Mouse (Mus musculus): ENCODE measurements around the gene Pgpep1l.

Pgpep1l gene

DNA sequence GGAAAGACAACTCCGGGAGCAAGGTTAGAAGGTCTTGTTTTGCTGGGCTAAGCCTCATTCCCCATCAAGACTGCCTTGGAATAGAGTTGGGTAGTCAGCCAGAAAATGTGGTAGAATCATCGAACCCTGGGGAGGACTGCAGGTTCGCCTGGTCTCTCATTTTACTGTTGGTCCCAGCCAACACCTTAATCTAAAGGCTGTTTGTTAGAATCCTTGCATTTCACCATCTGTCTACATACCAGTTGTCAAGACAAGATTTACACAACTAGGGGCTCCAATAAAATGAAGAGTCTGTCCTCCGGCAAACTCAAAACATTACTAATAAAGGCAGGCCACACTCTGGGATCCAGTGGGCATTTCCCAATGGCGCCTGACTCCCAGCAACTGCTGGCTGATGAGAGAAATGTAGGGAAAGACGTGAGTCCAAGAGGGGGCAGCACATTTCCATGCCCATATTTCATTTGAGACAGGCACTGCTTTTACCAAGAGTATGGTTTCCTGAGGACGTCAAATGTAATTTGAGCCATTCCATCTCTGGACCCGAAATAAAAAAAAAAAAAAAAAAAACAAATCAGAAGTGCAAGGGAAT is 1.3 kb downstream of the Pgpep1l start:
- no peak for DNase-seq (ENCODE audit: low read depth, low spot score)

DNA sequence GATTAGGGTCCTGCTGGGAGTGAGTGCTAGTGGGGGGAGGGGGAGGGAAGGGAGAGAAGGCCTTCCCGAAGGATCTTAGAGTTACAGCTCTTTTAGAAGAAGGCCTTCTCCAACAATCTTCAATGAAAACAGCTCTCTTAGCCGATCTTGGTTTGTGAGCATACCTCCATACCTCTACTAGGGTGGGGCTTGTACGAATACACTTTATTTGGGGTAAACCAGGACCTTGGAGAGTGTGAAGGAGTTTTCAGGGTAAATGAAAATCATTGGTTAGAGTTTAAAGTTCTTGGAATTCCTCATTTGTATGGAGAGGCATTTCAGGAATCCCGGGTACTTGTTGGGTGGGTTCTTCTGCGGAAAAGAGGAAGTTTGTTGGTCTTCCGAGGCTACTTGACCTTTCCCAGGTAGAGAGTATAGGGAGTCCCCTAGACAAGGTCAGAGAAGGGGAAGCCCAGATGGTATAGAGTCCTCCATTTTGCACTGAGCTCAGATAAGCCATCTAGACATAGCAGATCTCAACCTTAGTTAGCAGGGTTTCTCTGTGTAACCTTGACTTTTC is 4.4 kb downstream of the Pgpep1l start:
- DNase-seq (ENCODE audit: low read depth, low spot score), result no peak

DNA sequence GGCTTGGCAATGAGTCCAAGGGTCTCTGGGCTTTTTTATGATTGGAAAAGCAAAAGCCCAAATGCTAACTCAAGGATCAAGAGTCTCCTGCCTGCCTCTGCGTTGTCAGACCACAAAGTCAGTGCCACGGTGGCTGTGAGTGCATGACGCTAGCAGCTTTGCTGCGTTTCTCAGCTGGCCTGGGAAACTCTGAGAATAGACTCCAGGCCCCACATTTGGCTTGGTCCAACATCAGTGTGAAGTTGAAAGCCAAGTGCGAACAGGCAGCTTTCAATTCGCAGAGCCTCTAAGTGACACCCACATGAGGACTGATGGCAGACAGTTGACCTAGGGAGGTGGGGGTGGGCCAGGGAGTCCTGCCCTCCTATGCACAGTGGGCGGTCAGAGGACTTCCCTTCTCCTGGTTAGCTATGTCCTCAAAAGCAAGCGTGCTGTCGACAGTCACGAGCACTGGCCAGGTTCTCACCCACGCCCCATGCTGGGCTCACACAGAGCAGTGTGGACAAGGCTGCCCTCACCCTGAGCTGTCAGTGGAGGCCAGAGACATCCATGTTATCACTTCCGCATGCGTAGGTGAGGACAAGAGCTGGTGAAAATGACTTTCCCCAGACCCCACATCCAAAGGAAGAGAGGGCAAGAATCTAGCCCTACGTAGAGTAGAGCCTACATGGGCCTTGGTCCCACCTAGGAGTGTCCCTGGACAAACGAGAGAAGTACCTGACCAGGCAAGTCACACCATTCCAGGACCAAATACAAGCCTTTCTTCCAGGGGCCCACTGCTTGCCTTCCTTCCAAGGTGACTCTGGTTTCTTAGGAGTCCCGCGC is 5.5 kb downstream of the Pgpep1l start:
- DNase-seq (ENCODE audit: low read depth, low spot score), result no peak

DNA sequence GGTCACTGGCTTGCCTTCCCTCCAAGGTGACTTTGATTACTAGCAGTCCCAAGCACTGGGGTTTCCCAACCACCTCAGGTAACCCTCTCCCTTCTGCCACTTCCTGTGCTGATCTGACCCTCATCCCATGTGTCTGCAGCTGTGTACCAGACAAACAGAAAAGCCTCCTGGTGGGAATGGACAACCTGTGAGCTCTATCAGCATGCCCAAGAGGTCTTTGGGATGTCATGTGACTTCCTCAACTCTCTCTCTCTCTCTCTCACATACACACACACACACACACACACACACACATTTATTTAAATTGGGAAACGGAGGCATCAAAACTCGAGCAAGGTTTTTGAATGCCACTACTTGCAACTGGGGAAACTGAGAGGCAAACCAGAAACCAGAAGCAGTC is 6.3 kb downstream of the Pgpep1l start:
- DNase-seq (ENCODE audit: low read depth, low spot score), result no peak

DNA sequence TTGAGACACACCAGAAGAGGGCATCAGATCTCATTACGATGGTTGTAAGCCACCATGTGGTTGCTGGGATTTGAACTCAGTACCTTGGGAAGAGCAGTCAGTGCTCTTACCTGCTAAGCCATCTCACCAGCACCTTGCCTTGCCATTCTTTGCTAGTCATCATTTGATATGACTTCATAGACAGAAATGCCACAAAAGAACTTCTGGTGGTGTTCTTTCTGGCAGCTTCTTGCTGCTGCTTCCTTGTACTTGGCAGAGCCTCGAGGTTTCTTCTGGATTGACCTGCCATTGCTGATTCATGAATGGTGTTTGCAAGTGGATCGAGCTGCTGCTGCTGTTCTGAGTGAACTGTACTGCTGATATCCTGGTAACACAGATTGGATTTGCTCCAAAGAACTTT is 13.1 kb downstream of the Pgpep1l start:
- no peak for DNase-seq (ENCODE audit: low read depth, low spot score)

DNA sequence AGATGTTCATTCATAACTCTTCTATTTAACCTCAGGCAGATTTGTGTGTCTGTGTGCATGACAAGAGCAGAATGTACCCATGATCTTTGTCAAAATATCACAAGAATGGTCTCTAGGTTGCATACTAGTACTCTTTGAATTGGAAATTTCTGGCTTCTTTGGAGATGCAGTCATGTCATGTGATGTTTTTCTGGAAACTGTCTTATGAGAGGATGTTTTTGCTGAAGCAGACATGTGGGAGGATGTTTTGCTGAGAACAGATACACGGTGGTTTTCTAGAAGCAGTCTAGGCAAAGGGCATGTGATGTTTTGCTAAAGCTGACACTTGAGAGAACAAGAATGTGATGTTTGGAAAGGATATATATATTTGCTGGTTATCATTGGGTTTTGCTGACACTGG is 13.6 kb downstream of the Pgpep1l start:
- no peak for DNase-seq (ENCODE audit: low read depth, low spot score)

DNA sequence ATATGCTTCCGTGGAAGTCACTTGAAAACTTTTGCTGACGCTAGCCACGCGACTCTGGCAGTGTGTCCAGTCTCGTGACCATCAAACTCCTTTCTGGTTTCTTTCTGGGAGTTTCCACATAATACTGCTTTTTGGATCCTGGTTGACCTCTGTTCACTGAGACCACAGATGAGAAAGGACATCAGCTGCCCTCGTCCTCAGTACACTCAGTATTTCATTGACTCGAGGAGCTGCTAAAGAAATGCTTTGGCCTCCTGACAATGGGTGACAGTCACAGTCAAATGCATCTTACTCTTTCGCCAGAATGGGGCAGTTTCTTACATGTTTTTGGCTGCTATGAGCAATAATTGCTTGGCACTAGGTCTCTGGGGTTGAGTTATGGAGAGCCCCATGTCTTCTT is 17.8 kb downstream of the Pgpep1l start:
- DNase-seq (ENCODE audit: low read depth, low spot score), result no peak

DNA sequence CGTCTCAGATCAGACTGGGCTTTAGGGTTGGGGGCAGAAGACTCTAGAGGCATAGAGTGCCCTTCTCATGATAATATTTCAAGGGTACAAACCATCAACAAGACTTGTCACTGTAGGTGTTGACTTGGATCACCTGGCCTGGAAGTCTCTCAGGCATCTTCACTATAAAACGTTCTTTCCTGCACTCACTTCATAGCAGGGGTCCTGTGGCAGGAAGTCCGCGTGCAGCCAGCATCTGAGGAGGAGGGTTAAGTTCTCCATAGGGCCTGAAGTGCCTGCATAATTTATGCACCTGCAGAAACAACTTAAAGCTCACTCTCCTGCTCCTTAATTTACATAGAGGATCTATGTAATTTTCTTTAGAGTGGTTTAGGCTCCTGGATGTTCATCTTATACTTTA is 18.4 kb downstream of the Pgpep1l start:
- no peak for DNase-seq (ENCODE audit: low read depth, low spot score)

DNA sequence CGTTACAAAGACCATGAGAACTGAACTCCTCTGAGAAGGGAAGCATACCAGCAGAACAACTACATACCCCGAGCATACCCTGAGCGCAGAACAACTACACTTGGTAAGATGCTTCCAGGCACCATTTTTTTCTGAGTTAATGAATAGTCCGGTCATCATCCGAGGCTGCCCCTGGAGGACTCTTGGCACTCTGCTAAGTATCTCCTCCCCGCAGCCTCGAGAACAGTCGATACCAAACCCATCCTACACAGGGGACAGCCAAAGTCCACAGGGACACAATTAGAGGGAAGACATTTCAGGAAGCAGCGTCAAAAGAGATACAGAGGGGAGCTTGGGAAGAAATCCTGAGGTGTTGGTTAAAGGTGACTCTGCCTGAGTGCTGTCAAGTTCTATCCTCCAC is 22.8 kb downstream of the Pgpep1l start:
- no peak for DNase-seq (ENCODE audit: low read depth, low spot score)

DNA sequence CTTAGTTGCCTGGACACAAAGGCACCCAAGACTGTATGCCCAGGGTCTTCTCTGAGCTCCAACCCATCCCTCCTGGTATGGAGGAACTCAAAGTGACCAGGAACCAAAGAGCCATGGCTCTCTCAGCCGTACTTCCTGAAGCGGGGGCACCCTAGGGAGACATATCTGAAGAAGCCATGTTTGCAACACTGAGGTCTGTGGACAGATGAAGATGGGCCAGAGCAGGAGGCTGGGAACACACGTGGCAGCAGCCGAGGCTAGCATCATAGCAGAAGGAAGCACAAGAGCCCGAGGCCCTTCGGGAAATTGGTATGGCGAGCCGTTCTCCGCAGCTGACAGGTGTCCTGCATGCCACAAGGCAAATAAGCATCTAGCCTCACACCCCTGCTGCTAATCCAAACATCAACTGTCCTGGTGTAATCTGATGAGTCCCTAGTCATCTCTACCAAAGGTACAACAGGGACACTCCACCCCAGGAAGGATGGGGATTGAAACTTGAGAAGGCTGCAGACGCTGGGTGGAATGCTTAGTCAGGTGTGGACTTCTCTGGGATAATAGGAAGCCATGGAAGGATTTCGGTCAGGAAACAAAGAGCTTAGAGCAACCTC is 24.7 kb downstream of the Pgpep1l start:
- DNase-seq (ENCODE audit: low read depth, low spot score), result no peak

DNA sequence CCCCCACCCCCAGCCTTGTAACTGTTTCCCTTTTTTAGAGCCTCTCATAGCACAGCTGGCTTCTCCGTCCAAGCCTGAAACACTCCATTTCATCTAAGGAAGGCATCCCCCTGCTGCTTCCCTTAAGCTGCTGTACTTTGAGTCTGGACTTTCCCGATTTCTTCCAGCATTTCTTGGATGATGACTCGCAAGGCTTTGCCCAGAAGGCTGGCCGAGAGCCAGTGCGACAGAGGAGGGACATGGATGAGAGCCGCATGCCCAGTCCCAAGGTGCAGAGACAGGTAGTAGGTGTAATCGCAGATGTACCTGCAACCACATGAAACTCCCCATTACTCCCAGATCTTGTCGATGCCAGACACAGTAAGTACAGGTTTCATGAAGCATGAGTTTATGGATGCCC is 27.2 kb downstream of the Pgpep1l start:
- DNase-seq (ENCODE audit: low read depth, low spot score), result no peak

DNA sequence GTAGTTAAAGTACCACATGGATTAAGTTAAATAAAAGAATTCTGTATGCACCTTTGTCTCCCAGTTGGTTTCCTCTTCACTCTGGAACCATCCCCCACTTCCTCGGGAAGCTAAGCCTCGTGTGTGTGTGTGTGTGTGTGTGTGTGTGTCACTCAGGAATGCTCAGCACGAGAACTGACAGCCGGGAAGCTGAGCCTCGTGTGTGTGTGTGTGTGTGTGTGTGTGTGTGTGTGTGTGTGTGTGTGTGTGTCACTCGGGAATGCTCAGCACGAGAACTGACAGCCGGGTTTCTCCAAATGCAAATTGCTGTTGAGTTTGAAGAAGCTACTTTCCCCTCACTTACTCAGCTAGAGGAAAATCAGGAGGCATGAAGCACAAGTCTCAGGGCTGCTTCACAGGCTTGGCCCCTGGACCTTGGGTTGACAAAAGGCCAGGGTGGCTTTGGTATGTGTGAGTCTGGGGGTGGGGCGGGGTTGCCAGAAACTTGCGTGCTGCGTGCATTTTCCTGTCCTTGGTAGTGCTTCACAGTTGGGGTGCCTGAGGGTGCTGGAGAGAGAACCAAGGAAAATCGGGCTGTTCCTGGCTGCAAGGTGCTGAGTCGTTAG is 30.3 kb downstream of the Pgpep1l start:
- no peak for DNase-seq (ENCODE audit: low read depth, low spot score)

DNA sequence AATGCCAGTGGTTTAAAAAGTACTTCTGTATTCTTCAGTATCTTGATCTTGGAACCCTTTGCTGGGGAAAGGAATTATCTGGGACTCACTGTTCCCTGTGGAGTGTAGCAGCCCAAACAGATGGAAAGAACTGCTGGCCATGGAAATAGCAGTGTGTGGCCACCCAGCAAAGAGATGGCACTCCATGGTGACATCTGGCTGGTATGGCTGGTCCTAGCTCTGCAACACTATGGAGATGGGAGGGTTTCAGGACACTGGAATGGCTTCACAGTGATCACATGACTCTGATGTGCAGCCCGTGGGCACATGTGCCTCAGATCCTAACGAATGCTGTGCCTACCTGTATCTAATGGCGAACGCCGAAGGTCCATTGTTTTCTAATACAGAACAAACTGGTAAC is 31.5 kb downstream of the Pgpep1l start:
- DNase-seq (ENCODE audit: low read depth, low spot score), result no peak

DNA sequence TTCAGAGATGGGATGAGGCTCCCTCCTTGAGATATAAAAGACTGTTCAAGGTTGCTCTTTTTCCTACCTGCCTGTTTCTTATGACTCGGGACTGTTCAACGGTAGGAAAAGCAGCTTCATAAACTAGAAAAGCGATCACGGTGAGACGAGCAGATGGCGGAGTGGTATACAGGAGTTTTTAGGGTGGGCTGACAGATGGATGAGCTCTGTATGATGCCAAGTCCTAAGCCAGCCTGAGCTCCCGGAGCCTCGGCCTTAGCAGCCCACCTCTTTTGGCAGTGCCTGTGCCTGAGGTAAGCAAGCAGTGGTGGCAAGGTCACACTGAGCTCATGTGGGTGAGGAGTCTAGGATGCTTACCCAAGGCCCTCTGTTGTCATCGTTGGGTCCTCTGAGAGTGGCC is 33.2 kb downstream of the Pgpep1l start:
- no peak for DNase-seq (ENCODE audit: low read depth, low spot score)

DNA sequence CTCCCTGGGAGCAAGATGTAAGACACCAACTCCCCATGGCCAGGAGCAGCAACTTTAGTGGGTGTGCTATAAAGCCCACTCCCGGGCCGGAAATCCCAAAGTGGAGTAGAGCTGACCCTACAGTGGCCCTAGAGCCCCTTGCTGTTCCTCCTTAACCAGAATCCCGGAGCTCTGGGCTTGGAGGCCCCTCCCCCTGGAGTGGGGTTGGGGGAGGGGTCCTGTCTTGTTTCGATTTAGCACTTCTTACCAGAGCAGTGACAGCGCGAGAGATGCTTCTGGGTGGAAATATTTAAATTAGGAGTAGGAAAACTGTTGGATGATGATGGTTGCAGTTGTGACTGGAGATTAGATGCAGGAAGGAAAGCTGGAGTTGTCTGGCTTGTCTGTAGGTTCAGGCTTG is 35.5 kb downstream of the Pgpep1l start:
- no peak for DNase-seq (ENCODE audit: low read depth, low spot score)

DNA sequence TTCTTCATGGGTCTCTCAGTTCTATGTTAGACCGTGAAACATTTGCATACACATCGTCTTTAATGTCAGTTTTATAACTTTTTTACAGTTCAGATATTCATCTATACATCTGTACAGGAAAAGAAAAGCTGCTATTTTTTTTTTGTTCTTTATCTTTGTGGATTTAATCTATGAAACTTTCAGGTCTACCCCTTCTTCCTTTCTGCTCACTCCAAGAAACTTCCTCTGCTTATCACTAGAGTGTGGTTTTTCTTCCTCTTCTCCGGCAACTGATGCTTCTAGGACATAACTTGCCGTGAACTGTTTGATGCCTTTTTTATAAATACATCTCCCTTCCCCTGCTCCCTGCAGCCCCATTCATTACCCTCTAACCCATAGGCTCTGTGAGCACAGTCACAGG is 36.4 kb downstream of the Pgpep1l start:
- no peak for DNase-seq (ENCODE audit: low read depth, low spot score)

DNA sequence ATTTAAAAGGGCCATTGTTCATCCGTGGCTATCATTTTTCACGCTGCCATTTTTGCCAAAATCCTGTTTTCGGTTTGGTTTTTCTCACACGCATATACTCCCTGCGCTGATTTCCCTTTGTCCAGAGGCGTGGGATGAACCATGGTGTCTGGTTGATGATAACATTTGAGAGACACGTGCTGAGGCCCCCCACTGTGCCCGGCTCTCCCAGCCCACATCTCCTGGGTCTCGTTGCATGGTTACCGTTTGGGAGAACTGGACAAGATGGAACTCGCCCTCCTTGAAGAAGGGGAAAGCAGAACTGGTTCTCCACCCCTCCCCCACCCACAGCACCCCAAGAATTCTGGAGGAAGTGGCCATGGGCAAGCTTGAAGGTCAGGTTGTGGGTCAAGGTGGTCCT is 37.0 kb downstream of the Pgpep1l start:
- no peak for DNase-seq (ENCODE audit: low read depth, low spot score)

DNA sequence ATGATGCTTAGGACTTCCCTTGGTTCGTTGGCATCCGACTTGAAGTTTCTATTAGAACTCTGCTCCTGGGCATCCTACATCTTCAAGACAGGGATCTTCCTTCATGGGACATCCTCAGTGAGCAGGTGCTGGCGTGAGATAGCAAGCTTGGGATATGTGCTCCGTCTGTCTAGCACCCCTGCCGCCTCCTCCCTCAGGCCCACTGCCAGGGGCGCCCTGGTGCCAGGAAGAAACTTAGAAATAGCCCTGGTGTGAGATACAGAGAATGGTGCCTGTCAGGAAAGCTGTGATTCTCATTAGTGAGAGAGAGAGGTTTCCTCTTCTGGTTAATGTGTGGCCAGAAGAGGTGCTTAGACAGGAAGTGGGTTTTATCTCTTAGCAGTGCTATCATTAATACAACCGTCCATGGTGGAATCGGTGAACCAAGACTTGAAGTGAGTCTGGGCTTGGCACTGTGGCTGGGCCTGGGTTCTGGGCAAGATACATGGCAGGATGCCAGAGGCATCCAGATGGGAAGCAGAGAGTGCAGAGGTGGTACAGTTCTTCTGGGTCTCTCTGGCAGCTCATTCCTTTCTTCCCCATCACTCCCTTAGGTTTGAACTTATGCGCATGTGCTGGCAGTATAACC is 38.5 kb downstream of the Pgpep1l start:
- no peak for DNase-seq (ENCODE audit: low read depth, low spot score)

DNA sequence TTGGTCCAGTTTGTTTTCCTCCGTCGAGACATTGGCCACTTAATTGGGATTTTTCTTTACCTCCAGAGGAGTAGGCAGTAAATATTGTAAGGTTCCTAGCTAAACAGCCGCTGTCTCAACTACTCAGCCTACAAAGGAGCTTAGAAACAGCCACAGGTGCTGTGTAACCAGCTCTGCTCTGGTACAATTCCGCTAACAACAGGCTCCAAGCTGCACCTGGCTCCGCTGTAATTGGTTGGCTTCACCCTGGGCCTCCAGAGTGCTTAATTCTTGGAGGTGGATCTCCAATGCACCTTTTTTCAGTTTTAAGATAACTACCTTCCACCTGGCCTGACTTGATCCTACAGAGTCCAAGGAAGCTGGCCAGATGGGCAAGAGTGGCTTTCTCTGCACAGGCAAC is 40.0 kb downstream of the Pgpep1l start:
- DNase-seq (ENCODE audit: low read depth, low spot score), result no peak

DNA sequence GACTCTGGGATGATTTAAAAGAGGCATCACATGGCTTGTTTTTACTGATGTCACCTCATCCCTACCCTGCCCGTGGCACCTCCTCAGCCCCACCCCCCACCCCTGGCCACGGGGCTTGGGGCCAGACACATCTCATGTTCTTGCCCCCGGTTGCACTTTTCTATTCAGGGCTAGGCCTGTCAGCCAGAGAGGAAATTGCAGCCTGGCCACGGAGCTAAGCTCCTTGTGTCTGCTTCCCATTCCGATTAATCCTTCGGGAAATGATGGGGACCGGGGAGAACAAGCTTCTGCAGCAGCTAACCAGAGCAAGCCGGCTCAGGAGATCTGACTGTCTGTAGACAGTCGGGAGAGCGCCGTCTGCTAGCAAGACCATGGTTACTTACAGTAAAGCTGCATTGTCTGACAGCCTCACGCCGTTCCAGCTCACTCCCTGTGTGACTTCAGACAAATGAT is 40.7 kb downstream of the Pgpep1l start:
- no peak for DNase-seq (ENCODE audit: low read depth, low spot score)

DNA sequence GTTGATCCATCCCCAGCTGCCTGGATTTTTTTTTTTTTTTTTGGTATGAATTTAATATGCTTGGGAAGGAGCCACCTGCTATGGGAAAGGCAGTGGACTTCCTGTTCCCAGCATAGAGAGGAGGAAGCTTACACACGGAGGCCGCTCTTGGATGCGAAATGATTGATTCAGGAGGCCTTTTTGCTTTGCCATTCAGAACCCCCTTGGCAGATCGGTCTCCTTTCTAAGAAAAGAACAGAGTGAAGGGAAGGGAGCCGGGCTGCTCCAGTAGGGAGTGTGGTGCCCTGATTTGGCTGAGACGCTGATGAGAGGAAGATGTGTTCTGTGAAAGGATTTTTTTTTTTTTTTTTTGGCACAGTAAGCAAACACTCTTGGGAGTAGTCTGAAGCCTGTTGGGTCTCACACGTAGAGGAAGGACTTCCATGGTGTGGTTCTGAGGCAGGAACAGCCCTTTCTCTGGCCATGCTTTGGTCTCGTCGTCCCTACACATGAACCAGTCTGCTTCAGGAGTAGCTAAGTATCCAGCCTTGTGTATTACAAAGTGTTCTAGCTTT is 42.3 kb downstream of the Pgpep1l start:
- no peak for DNase-seq (ENCODE audit: low read depth, low spot score)

DNA sequence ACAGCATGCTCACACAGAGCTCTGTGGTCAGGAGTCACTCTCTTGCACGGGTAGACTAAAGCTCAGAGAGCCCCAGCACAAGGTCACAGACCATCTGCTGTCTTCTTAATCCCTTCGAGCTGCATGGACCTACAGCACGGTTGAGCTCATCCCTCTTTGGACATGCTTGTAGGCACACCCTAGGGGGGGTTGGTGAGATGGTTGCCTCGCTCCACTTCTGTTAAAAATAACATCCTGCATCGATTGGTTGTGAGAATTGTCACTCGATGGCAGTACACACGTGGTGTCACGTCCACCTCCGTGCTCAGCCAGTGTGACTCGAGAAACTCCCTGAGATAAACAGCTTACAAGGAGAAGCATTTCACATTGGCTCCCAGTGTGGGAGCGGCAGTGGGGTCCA is 45.2 kb downstream of the Pgpep1l start:
- no peak for DNase-seq (ENCODE audit: low read depth, low spot score)

All from forelimb bud, embryonic 11.5 days (tissue).